Mouse (Mus musculus) limb, embryonic 11.5 days (tissue): ENCODE measurements around the gene Ifih1. TPM values are rescaled to one million over a fixed set of nuclear protein-coding genes. Genes with fewer than 3 reads are reported as not detected.

Experiments
- ATAC-seq: fragments of 200-750 bp; cut with Nextera tagmentation; 2 replicates; pipeline ENCODE4 v1.8.0; 2017; ENCODE audit warnings: low read depth; ENCODE audit not compliant: insufficient number of reproducible peaks, low FRiP score, low TSS enrichment
- DNase-seq: peaks from one replicate; pipeline ENCODE4 v3.0.0-alpha.2; 2015; ENCODE audit warnings: low spot score
- H3K27ac ChIP-seq: fragments of 300-500 bp; sonication (generic); replicated peaks from 2 replicates; pipeline ENCODE4 v1.5.1; 2014; ENCODE audit warnings: low read depth, mild to moderate bottlenecking, low read length
- H3K27me3 ChIP-seq: fragments of 300-500 bp; sonication (generic); 2 replicates; pipeline ENCODE4 v1.6.1; 2014; ENCODE audit warnings: mild to moderate bottlenecking, low read length, mixed read lengths; ENCODE audit not compliant: control insufficient read depth, insufficient read depth
- H3K36me3 ChIP-seq: fragments of 300-500 bp; sonication (generic); 2 replicates; pipeline ENCODE4 v1.6.1; 2014; ENCODE audit warnings: mild to moderate bottlenecking, low read length, moderate library complexity, mixed read lengths; ENCODE audit not compliant: control insufficient read depth, insufficient read depth
- H3K4me1 ChIP-seq: fragments of 300-500 bp; sonication (generic); 2 replicates; pipeline ENCODE4 v1.6.1; 2014; ENCODE audit warnings: low read length, mixed read lengths; ENCODE audit not compliant: control insufficient read depth, insufficient read depth
- H3K4me2 ChIP-seq: fragments of 300-500 bp; sonication (generic); 2 replicates; pipeline ENCODE4 v1.6.1; 2014; ENCODE audit warnings: low read depth, mild to moderate bottlenecking, moderate library complexity; ENCODE audit not compliant: severe bottlenecking
- H3K4me3 ChIP-seq: fragments of 300-500 bp; sonication (generic); 2 replicates; pipeline ENCODE4 v1.5.1; 2014; ENCODE audit warnings: low read depth, low read length
- H3K9ac ChIP-seq: fragments of 300-500 bp; sonication (generic); 2 replicates; pipeline ENCODE4 v1.6.1; 2014; ENCODE audit warnings: mild to moderate bottlenecking, low read length
- H3K9me3 ChIP-seq: fragments of 300-500 bp; sonication (generic); 2 replicates; pipeline ENCODE4 v1.6.1; 2016; ENCODE audit warnings: low read length; ENCODE audit not compliant: control insufficient read depth
- WGBS: fragments of 180-500 bp; shearing (Covaris S2); extraction: QIAGEN DNeasy Blood & Tissue Kit; methylation state at CpG from one replicate; pipeline ENCODE4 v1.1.7; 2014; 5-methylcytosine and 5-hydroxymethylcytosine counted together
- polyA plus RNA-seq: library from polyadenylated mRNA; unstranded; fragments of >200 nt; fragmentation: Nextera tagmentation; extraction: Ambion mirVana; gene quantifications from 2 replicates; pipeline ENCODE4 v1.2.1, GENCODE M21; 2014

The Ifih1 gene
- polyA plus RNA-seq, 1 experiment from 2014 or later: 0.35 TPM

GRCm38 (mm10) chr2:62664839-62665238 lies 18.8 kb upstream of the Ifih1 start:
- ATAC-seq (no peak), DNase-seq (no peak)
- H3K9me3 ChIP-seq: no peaks in the 10 kb centered on the region
- no peaks in the 10 kb centered on the region for H3K4me1 ChIP-seq
- 65% methylated on average over 7 of the region's 7 CpGs for WGBS
- H3K36me3 ChIP-seq: no peaks in the 10 kb centered on the region
- no peak overlapping the region for H3K9ac ChIP-seq
- no peaks in the 10 kb centered on the region for H3K27me3 ChIP-seq
- no peak overlapping the region for H3K4me3 ChIP-seq
- no peak overlapping the region for H3K27ac ChIP-seq
- no peak overlapping the region for H3K4me2 ChIP-seq

DNA sequence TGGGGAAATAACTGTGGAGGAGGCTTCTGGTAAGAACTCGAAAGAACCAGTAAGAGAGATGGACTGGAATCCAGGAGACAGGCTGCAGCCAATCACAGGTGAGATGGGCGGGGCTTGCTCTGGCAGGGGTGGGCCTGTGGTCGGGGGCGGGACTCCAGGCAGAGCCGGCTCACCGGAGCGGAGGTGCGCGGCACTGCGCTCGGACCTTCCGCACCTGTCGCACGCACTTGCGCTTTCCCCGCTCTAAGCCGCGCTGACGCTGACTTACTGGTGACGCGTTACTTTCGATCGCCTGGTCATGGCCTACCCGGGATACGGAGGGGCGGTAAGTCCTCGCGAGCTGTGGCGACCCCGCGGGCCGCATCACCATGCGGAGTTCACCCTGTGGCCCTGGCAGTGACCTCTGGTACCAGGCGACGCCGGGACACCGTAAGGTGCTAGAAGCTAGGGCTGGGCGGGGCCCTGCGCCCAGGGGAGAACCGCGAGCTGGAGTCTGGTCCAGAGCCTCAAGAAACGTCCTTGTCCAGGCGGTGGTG lies 18.1 kb upstream of the Ifih1 start, which contains the start of gene Gca:
Gene Gca (plus strand): TSS at position 151 of the 536 bp plus-strand sequence.
- Histone ChIP-seq H3K27me3 (no peaks in the 10 kb centered on the region), H3K9me3 (no peaks in the 10 kb centered on the region), H3K4me1 (no peaks in the 10 kb centered on the region), H3K4me3 (peak within 1 kb of the TSS; percentile 52), H3K9ac (no peak within 1 kb of the TSS), H3K4me2 (peak within 1 kb of the TSS; percentile 88), H3K27ac (no peak within 1 kb of the TSS), H3K36me3 (no peaks in the 10 kb centered on the region)
- WGBS: under 1% methylated on average over 37 of the region's 43 CpGs
- ATAC-seq (peak; percentile 97), DNase-seq (peak; percentile 82)

GRCm38 (mm10) chr2:62662560-62662959 lies 16.5 kb upstream of the Ifih1 start:
- Histone ChIP-seq H3K27ac (no peak overlapping the region), H3K36me3 (no peaks in the 10 kb centered on the region), H3K4me3 (no peak overlapping the region), H3K4me1 (no peaks in the 10 kb centered on the region), H3K9ac (no peak overlapping the region), H3K27me3 (no peaks in the 10 kb centered on the region), H3K9me3 (no peaks in the 10 kb centered on the region), H3K4me2 (no peak overlapping the region)
- 87% methylated on average over 3 of the region's 3 CpGs for WGBS
- DNase-seq (no peak), ATAC-seq (no peak)

DNA sequence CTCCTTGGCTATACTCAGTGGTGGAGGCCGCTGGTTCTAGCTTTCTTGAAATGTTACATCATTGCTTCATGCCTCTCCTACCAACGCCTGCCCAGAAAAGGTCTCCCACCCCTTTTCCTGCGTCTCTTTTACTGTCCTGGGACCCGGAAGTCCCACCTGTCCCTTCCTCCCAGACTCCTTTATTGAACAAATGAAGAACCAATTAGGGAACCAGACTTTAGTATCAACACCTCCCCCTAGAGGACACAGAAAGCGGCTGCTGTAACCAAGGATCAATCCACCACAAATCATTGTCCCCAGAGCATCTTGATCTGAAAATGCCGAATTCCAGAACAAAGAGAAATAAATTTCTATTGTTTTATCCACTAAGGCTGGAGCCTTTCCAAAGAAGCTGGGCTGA lies 14.5 kb upstream of the Ifih1 start:
- DNase-seq (no peak), ATAC-seq (no peak)
- Histone ChIP-seq H3K9ac (no peak overlapping the region), H3K4me1 (no peaks in the 10 kb centered on the region), H3K4me2 (no peak overlapping the region), H3K27me3 (no peaks in the 10 kb centered on the region), H3K27ac (no peak overlapping the region), H3K36me3 (no peaks in the 10 kb centered on the region), H3K9me3 (no peaks in the 10 kb centered on the region), H3K4me3 (no peak overlapping the region)
- WGBS: 48% methylated on average over 6 of the region's 6 CpGs

DNA sequence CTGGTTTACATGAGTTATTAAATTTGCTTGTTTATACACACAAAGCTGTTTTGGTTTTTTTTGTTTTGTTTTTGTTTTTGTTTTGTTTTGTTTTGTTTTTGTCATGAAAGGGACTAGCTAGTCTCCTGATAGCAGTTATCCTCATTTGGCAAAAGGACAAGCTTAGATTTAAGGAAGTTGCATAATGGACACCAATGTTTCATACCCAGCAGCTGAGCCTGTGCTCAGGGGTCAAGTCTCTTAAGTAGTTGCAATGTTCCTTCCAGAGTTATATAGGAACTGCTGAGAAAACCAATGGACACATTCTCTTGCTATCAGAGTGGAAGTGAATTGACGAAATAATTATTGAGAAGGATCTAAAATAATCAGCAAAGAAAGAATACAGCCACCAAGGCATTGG lies 10.0 kb upstream of the Ifih1 start:
- Histone ChIP-seq H3K9ac (no peak overlapping the region), H3K27ac (no peak overlapping the region), H3K27me3 (no peaks in the 10 kb centered on the region), H3K4me2 (no peak overlapping the region), H3K4me3 (no peak overlapping the region), H3K4me1 (no peaks in the 10 kb centered on the region), H3K9me3 (no peaks in the 10 kb centered on the region), H3K36me3 (no peaks in the 10 kb centered on the region)
- DNase-seq (no peak), ATAC-seq (no peak)
- WGBS: 69% methylated on average over 1 of the region's 1 CpGs

- no peaks in the 10 kb centered on the region for H3K36me3 ChIP-seq
- no peaks in the 10 kb centered on the region for H3K9me3 ChIP-seq
- H3K4me2 ChIP-seq: no peak overlapping the region
- ATAC-seq (no peak), DNase-seq (no peak)
- no peak overlapping the region for H3K27ac ChIP-seq
- H3K27me3 ChIP-seq: no peaks in the 10 kb centered on the region
- WGBS: 49% methylated on average over 7 of the region's 7 CpGs
- H3K4me3 ChIP-seq: no peak overlapping the region
- H3K9ac ChIP-seq: no peak overlapping the region
- H3K4me1 ChIP-seq: no peaks in the 10 kb centered on the region
These were observed 8.7 kb upstream of the Ifih1 start for GRCm38 (mm10) chr2:62654519-62655338.

GRCm38 (mm10) chr2:62652466-62652865 lies 6.4 kb upstream of the Ifih1 start:
- no peaks in the 10 kb centered on the region for H3K4me1 ChIP-seq
- DNase-seq (no peak), ATAC-seq (no peak)
- no peak overlapping the region for H3K4me2 ChIP-seq
- WGBS: 86% methylated on average over 4 of the region's 4 CpGs
- H3K9ac ChIP-seq: no peak overlapping the region
- no peaks in the 10 kb centered on the region for H3K9me3 ChIP-seq
- no peak overlapping the region for H3K27ac ChIP-seq
- no peak overlapping the region for H3K4me3 ChIP-seq
- no peaks in the 10 kb centered on the region for H3K36me3 ChIP-seq
- H3K27me3 ChIP-seq: no peaks in the 10 kb centered on the region

DNA sequence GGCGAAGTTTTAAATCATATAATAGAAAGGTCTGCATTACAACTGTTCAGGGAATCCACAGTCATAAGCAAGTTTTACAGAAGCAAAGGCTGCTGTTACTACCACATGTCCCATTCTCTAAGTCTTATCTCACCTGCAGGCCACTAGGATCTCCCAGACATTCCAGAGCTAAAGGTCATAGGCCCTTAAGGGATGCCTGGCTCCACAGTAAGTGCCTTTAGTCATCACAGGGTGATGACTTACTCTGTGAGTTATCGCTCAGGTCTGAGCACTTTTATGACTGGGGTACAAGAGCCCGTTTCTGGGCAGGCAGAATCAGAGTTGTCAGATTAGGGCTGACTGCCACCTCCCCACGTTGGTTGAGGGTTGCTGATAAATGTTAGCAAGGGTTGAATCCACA lies 5.8 kb upstream of the Ifih1 start:
- Histone ChIP-seq H3K4me3 (no peak overlapping the region), H3K4me1 (no peaks in the 10 kb centered on the region), H3K4me2 (no peak overlapping the region), H3K27me3 (no peaks in the 10 kb centered on the region), H3K9me3 (no peaks in the 10 kb centered on the region), H3K36me3 (no peaks in the 10 kb centered on the region), H3K9ac (no peak overlapping the region), H3K27ac (no peak overlapping the region)
- no peak for DNase-seq
- ATAC-seq: no peak
- 63% methylated on average over 4 of the region's 4 CpGs for WGBS
